Mouse (Mus musculus): ENCODE results near the gene Mrps26.
"Not testable (repeated sequence)": the region's sequence is repeated elsewhere in the genome, so short reads cannot be mapped to it uniquely, and the experiment has no call there.

The Mrps26 gene

GRCm38 (mm10) chr2:130563212-130564055 is at the start of gene Mrps26:
Gene Mrps26, plus strand, starts transcription at chr2:130563742.
- DNase-seq (ENCODE audit: low spot score in 2 of 2): peak; percentile 83 to 91

DNA sequence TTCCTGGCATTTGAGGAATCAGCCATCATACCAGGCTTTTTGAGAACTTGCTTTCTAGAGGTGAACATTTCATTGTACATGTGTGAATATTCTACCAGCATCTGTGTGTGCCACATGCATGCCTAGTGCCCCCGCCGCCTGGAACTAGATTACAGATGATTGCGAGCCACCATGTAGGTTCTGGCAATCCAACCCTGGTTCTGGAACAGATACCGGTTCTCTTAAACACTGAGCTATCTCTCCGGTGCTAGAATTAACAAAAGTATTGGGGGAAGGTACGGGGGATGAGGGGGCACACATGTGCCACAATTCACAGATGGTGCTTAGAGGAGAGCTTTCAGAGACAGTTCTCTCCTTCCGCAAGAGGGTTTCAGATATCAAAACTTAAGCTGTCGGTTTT is 49.6 kb upstream of the Mrps26 start:
- DNase-seq (ENCODE audit: low spot score in 2 of 2): no peak

DNA sequence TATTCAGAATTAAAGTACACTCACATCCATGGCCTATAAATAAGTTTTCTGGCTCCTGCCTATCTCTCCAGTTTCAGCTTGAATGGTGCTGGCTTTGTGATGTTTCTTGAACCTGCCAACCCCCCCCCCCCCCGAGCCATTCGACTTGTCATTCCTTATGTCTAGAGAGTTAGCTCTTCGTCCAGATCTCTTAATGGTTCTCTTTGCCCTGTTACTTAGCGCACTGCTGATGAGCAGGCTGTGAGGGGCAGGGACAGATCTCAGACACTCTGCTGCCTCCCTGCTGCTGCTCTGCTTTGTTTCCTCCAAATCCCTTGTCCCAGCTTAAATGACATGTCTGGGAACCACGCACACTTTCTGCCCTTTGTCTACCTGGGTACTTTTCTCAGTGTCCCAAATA is 47.8 kb upstream of the Mrps26 start:
- no peak for DNase-seq (ENCODE audit: low spot score in 2 of 2)

GRCm38 (mm10) chr2:130521927-130522326 is 41.6 kb upstream of the Mrps26 start:
- no peak for DNase-seq (ENCODE audit: low spot score in 2 of 2)

DNA sequence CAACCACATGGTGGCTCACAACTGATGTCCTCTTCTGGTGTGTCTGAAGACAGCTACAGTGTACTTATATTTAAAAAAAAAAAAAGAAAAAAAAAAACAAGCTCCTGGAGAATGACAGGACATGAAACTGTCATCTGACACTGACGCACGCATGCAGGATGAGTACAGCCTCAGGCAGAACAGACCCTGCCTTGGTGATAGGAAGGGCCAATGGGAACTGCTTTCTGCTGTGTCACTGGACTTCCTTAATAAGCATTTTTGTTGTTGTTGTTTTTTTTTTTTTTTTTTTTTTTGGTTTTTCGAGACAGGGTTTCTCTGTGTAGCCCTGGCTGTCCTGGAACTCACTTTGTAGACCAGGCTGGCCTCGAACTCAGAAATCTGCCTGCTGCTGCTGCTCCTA is 38.1 kb upstream of the Mrps26 start:
- not testable (repeated sequence) for DNase-seq (ENCODE audit: low spot score in 2 of 2)

GRCm38 (mm10) chr2:130528457-130528856 is 35.1 kb upstream of the Mrps26 start:
- no peak for DNase-seq (ENCODE audit: low spot score in 2 of 2)

DNA sequence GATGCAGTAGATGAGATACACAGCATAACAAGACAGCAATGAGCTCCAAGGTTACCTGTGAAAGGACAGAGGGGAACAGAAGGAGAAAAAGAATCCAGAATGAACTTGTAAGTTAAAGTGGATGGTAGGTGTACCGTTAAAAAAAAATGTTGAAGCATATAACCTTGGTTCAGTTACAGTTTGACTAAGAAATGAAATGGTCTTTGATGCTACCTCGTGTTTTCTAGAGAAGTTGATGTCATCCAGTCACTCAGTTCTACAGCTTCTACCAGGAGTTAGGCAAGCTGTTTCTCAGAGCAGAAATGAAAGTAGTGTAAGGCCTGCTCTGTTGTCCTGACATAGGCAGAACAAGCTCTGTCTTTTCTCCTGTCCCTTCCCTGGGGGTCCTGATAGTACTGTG is 34.3 kb upstream of the Mrps26 start:
- DNase-seq (ENCODE audit: low spot score in 2 of 2): no peak

- no peak for DNase-seq (ENCODE audit: low spot score in 2 of 2)
Measured at GRCm38 (mm10) chr2:130529925-130530324, 33.6 kb upstream of the Mrps26 start.

- DNase-seq (ENCODE audit: low spot score in 2 of 2): no peak
Measured at GRCm38 (mm10) chr2:130532201-130532600, 31.3 kb upstream of the Mrps26 start.

DNA sequence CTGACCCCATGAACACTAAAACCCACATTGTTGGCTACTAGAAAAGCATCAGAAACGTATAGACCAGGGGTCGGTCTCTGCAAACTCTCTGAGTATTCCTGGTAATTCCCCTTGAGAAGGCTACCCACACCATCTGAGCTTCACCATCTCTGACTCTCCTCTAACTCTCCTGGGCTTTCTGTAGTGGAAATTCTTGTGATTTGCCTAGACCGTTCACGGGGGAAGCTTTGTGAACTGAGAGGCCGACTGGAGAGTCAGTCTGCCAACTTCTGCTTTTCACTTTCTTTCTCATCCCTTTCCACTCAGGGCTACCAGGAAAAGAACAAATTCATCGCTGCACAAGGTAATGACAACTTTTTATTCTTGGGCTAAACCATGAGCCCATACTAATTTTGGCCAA is 28.5 kb upstream of the Mrps26 start:
- DNase-seq (ENCODE audit: low spot score in 2 of 2): no peak

DNA sequence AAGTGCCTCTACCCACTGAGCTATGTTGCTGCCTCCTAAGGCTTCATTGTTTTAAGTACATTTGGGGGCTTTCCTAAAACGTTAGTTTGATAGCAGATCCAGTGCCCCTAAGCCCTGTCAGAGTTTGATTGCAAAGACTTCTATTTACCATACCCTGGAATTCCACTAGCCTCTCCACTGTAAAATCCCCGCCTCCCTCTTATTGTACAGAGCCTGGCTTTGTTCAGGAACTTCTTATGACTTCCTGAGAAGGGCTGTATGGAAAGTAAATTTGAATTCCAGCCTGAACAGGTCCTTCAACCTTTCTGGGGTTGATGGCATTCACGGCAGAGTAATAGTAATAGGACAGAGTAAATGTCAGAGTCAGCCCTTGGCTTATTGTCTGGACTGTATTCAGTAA is 26.7 kb upstream of the Mrps26 start:
- DNase-seq (ENCODE audit: low spot score in 2 of 2): no peak

- no peak for DNase-seq (ENCODE audit: low spot score in 2 of 2)
Measured at GRCm38 (mm10) chr2:130538876-130539546, 24.5 kb upstream of the Mrps26 start.

DNA sequence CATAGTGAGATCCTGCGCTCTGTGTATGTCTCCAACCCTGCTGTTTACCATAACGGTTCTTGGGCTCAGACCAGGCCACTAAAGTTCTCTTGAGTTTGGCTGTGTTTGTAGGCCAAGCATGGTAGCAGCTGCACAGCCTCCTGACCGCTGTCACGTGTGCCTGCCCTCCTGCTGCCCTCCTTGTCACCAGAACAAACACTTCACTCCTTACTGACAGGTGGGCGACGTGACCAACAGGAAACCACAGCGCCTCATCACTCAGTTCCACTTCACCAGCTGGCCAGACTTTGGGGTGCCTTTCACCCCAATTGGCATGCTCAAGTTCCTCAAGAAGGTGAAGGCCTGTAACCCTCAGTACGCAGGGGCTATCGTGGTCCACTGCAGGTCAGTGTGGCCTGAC is 23.3 kb upstream of the Mrps26 start:
- DNase-seq (ENCODE audit: low spot score in 2 of 2): no peak

GRCm38 (mm10) chr2:130546957-130547356 is 16.6 kb upstream of the Mrps26 start:
- DNase-seq (ENCODE audit: low spot score in 2 of 2): no peak

GRCm38 (mm10) chr2:130554841-130555240 is 8.7 kb upstream of the Mrps26 start:
- no peak for DNase-seq (ENCODE audit: low spot score in 2 of 2)

DNA sequence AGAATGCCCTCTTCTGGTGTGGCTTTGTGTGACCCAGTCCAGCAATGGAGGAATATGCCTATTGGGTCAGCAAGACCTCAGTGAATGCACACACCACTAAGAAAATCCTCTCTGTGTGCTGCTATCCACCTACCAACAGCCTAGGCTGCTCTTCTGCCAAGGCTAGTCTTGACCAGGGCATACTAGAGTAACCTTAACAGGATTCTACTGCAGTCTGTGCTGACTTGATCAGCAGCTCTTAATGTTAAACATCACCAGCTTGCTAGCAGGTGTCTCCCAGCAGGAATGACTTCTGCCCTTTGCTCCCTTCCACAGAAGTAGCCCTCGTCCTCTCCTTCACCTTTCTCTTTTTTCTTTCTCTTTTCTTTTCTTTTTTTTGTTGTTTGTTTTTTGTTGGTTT is 7.2 kb upstream of the Mrps26 start:
- DNase-seq (ENCODE audit: low spot score in 2 of 2): no peak

DNA sequence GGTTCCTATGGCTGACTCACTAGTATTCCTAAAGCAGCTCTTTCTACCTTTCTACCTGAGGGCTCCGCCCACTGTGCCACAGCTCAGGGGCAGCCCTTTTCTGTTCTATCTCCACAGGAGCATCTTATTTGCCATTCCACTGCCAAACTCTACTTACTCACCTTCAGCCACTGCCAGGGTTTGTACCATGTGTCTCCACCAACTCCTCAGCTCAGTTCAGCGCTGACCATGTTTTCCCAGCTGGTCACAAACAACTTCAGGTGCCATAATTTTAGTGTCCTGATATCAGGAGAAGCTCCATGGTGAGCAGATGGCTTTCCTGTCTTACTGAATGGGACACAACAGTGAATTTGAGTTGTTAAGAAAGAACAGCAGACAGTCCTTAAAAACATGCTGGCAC is 6.1 kb upstream of the Mrps26 start:
- no peak for DNase-seq (ENCODE audit: low spot score in 2 of 2)

- DNase-seq (ENCODE audit: low spot score in 2 of 2): no peak
Measured at GRCm38 (mm10) chr2:130558015-130558414, 5.5 kb upstream of the Mrps26 start.

DNA sequence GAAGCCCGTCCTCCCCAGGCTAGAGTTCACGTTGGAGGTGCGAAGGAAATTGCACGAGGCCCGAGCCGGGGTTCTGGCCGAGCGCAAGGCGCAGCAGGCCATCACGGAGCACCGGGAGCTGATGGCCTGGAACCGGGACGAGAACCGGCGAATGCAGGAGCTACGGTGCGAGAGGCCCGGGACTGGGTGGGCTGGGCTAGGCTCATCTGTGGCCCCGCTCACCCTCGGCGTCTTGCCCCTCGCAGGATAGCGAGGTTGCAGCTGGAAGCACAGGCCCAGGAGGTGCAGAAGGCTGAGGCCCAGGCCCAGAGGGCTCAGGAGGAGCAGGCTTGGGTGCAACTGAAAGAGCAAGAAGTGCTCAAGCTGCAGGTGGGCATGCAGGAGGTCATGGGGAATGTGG is 521 bp downstream of the Mrps26 start:
- no peak for DNase-seq (ENCODE audit: low spot score in 2 of 2)

- DNase-seq (ENCODE audit: low spot score in 2 of 2): no peak
Measured at GRCm38 (mm10) chr2:130564983-130565382, 1.4 kb downstream of the Mrps26 start.

- no peak for DNase-seq (ENCODE audit: low spot score in 2 of 2)
Measured at GRCm38 (mm10) chr2:130568921-130569320, 5.4 kb downstream of the Mrps26 start.

- DNase-seq (ENCODE audit: low spot score in 2 of 2): no peak
Measured at GRCm38 (mm10) chr2:130569926-130570325, 6.4 kb downstream of the Mrps26 start.

DNA sequence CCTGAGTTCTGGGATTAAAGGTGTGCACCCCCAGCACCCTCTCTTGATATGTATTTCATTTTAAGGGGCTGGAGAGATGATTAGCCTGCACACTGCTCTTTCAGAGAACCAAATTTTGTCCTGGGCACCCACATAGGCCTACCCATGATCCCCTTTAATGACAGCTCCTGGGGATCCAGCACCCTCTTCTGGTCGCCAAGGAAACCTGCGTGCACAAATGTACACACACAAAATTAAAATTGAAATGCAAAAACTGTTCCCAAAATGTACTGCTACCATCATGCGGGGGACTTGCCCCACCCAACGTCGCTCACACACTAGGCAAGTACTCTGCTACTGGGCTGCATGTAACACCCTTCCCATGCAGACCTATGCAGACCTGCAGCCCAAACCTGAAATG is 11.4 kb downstream of the Mrps26 start:
- DNase-seq (ENCODE audit: low spot score in 2 of 2): no peak

Data from urinary bladder, postnatal 36 days (tissue).